Mouse (Mus musculus) limb, embryonic 14.5 days (tissue): ENCODE results near the gene Zbtb16. TPM values are rescaled to one million over a fixed set of nuclear protein-coding genes. Genes with fewer than 3 reads are reported as not detected.
A peak's percentile ranks its signal among the peaks of the same experiment; 100 is the strongest.

Experiments used
- ATAC-seq: fragments of 200-750 bp; cut with Nextera tagmentation; 2 replicates; pipeline ENCODE4 v1.8.0; 2017; ENCODE audit warnings: low read depth, moderate number of reproducible peaks, moderate TSS enrichment; ENCODE audit not compliant: low FRiP score
- DNase-seq: peaks from one replicate; pipeline ENCODE4 v3.0.0-alpha.2; 2015; ENCODE audit warnings: low spot score
- H3K27ac ChIP-seq: fragments of 300-500 bp; sonication (generic); replicated peaks from 2 replicates; pipeline ENCODE4 v1.5.1; 2014; ENCODE audit warnings: low read depth, mild to moderate bottlenecking, low read length, moderate library complexity, mixed read lengths
- H3K27me3 ChIP-seq: fragments of 300-500 bp; sonication (generic); 2 replicates; pipeline ENCODE4 v1.6.1; 2014; ENCODE audit warnings: low read length, mixed read lengths; ENCODE audit not compliant: control insufficient read depth, insufficient read depth
- H3K36me3 ChIP-seq: fragments of 300-500 bp; sonication (generic); 2 replicates; pipeline ENCODE4 v1.6.1; 2014; ENCODE audit warnings: mild to moderate bottlenecking, low read length, moderate library complexity, mixed read lengths; ENCODE audit not compliant: control insufficient read depth, insufficient read depth
- H3K4me1 ChIP-seq: fragments of 300-500 bp; sonication (generic); 2 replicates; pipeline ENCODE4 v1.6.1; 2014; ENCODE audit warnings: antibody characterized with exemption, low read length, mixed read lengths; ENCODE audit not compliant: control insufficient read depth, insufficient read depth
- H3K4me2 ChIP-seq: fragments of 300-500 bp; sonication (generic); replicated peaks from 2 replicates; pipeline ENCODE4 v1.6.1; 2014; ENCODE audit warnings: low read depth, mild to moderate bottlenecking, low read length, moderate library complexity; ENCODE audit not compliant: severe bottlenecking
- H3K4me3 ChIP-seq: fragments of 300-500 bp; sonication (generic); replicated peaks from 2 replicates; pipeline ENCODE4 v1.5.1; 2014; ENCODE audit warnings: low read length
- H3K9ac ChIP-seq: fragments of 300-500 bp; sonication (generic); 2 replicates; pipeline ENCODE4 v1.6.1; 2014; ENCODE audit warnings: mild to moderate bottlenecking, low read depth, low read length, moderate library complexity; ENCODE audit not compliant: severe bottlenecking
- H3K9me3 ChIP-seq: fragments of 300-500 bp; sonication (generic); 2 replicates; pipeline ENCODE4 v1.6.1; 2016; ENCODE audit warnings: low read length; ENCODE audit not compliant: control insufficient read depth
- POLR2A ChIP-seq: fragments of 200-500 bp; IDR thresholded peaks from 2 replicates; pipeline ENCODE4 v1.8.0; 2012; ENCODE audit warnings: inconsistent platforms, mild to moderate bottlenecking, moderate library complexity, borderline replicate concordance; ENCODE audit not compliant: insufficient read depth, insufficient read length; ENCODE audit errors: extremely low read depth
- WGBS: fragments of 180-500 bp; shearing (Covaris S2); extraction: QIAGEN DNeasy Blood & Tissue Kit; methylation state at CpG from one replicate; pipeline ENCODE4 v1.1.7; 2014; 5-methylcytosine and 5-hydroxymethylcytosine counted together
- polyA plus RNA-seq, 2 experiments: library from polyadenylated mRNA; depleted of rRNA in 1 of 2; stranded (reverse) in 1 of 2; unstranded in 1 of 2; fragments of >200 nt; fragmentation: Nextera tagmentation in 1 of 2; extraction: Ambion mirVana in 1 of 2; gene quantifications; 2 replicates each; pipeline versions ENCODE4 v1.2.1 to v1.2.3; 2012 to 2014

Zbtb16 gene
- polyA plus RNA-seq, 2 experiments, result 0.91 to 1.9 TPM

- 15% methylated on average over 13 of the region's 13 CpGs for WGBS
- Histone ChIP-seq H3K4me3 (no peak overlapping the region), H3K9me3 (no peaks in the 10 kb centered on the region), H3K9ac (no peak overlapping the region), H3K36me3 (no peaks in the 10 kb centered on the region), H3K27me3 (peaks cover 15% of the 10 kb centered on the region; the same call in 1 of the 2 replicates), H3K4me1 (peaks cover 24% of the 10 kb centered on the region), H3K4me2 (0 out of 2 replicates have a peak overlapping the region, but pooled peaks have one; percentile 7), H3K27ac (no peak overlapping the region)
- ATAC-seq, result no peak
- no peak for DNase-seq
- TF ChIP-seq POLR2A, result no peak
Observed at GRCm38 (mm10) chr9:48728731-48729123, 107.3 kb downstream of the Zbtb16 start.

GRCm38 (mm10) chr9:48728083-48728730 is 107.8 kb downstream of the Zbtb16 start:
- H3K27ac ChIP-seq, result no peak overlapping the region

GRCm38 (mm10) chr9:48726341-48726740 is 109.7 kb downstream of the Zbtb16 start:
- TF ChIP-seq POLR2A, result no peak
- Histone ChIP-seq H3K4me2 (no peak overlapping the region), H3K9ac (no peak overlapping the region), H3K36me3 (no peaks in the 10 kb centered on the region), H3K9me3 (no peaks in the 10 kb centered on the region), H3K27ac (no peak overlapping the region), H3K4me3 (no peak overlapping the region), H3K4me1 (peaks cover 19% of the 10 kb centered on the region), H3K27me3 (0 out of 2 replicates have a peak, but pooled peaks cover under 1% of the 10 kb centered on the region)
- DNase-seq, result no peak
- no peak for ATAC-seq
- WGBS, result 84% methylated on average over 8 of the region's 8 CpGs

More at GRCm38 (mm10) chr9:48728083-48728730, 107.8 kb downstream of the Zbtb16 start:
- WGBS, result 5% methylated on average over 10 of the region's 10 CpGs
- DNase-seq (no peak), ATAC-seq (no peak)
- Histone ChIP-seq H3K27me3 (peaks cover 15% of the 10 kb centered on the region; the same call in 1 of the 2 replicates), H3K9me3 (no peaks in the 10 kb centered on the region), H3K4me1 (peaks cover 21% of the 10 kb centered on the region), H3K4me3 (no peak overlapping the region), H3K36me3 (no peaks in the 10 kb centered on the region), H3K4me2 (peak overlapping the region; percentile 7; the same call in 1 of the 2 replicates), H3K9ac (0 out of 2 replicates have a peak overlapping the region, but pooled peaks have one; percentile 28)
- no peak for TF ChIP-seq POLR2A

GRCm38 (mm10) chr9:48725918-48726317 is 110.1 kb downstream of the Zbtb16 start:
- no peaks in the 10 kb centered on the region for H3K36me3 ChIP-seq
- H3K27me3 ChIP-seq, result no peaks in the 10 kb centered on the region
- H3K9me3 ChIP-seq, result no peaks in the 10 kb centered on the region
- ATAC-seq (no peak), DNase-seq (no peak)
- H3K9ac ChIP-seq, result no peak overlapping the region
- 70% methylated on average over 4 of the region's 4 CpGs for WGBS
- no peak overlapping the region for H3K4me2 ChIP-seq
- no peak overlapping the region for H3K27ac ChIP-seq
- no peak overlapping the region for H3K4me3 ChIP-seq
- no peak for TF ChIP-seq POLR2A
- H3K4me1 ChIP-seq, result peaks cover 19% of the 10 kb centered on the region

- no peak for DNase-seq
Observed at GRCm38 (mm10) chr9:48725161-48725560, 110.9 kb downstream of the Zbtb16 start.

More at GRCm38 (mm10) chr9:48725161-48725560, 110.9 kb downstream of the Zbtb16 start:
- ATAC-seq, result no peak
- no peaks in the 10 kb centered on the region for H3K36me3 ChIP-seq
- WGBS, result 89% methylated on average over 6 of the region's 6 CpGs
- no peaks in the 10 kb centered on the region for H3K9me3 ChIP-seq
- H3K4me2 ChIP-seq, result no peak overlapping the region
- no peaks in the 10 kb centered on the region for H3K27me3 ChIP-seq
- no peak overlapping the region for H3K27ac ChIP-seq
- H3K4me1 ChIP-seq, result peaks cover 19% of the 10 kb centered on the region
- H3K4me3 ChIP-seq, result no peak overlapping the region
- H3K9ac ChIP-seq, result no peak overlapping the region
- no peak for TF ChIP-seq POLR2A
